Mouse (Mus musculus) left cerebral cortex, adult 2 months (tissue): ENCODE measurements at regions not wholly inside any gene's neighbourhood (a gene's known extent, or its start where the extent isn't known, plus 50 kb on each side); places are given as distances from the start of the nearest gene placed in this dataset.

Experiments used
- DNase-seq, 2 experiments: peaks; one replicate each; pipeline ENCODE4 v3.0.0; 2021 to 2022; ENCODE audit warnings: low spot score in 2 of 2, mixed read lengths in 1 of 2; ENCODE audit errors: extremely low spot score in 1 of 2
- H3K27ac ChIP-seq: fragments of 200-600 bp; 2 replicates; pipeline ENCODE4 v1.8.1; 2022
- H3K4me3 ChIP-seq: fragments of 200-600 bp; 2 replicates; pipeline ENCODE4 v1.8.1; 2022
- CTCF ChIP-seq: fragments of 200-600 bp; IDR thresholded peaks from 2 replicates; pipeline ENCODE4 v1.8.1; 2022; ENCODE audit warnings: antibody characterized with exemption, mild to moderate bottlenecking, moderate library complexity
- intact Hi-C: fragments of 180-260 bp; cut with DNase I; formaldehyde crosslinking; loops from one replicate; pipeline ENCODE4 v1.15.1; 2025

- Histone ChIP-seq H3K4me3 (no peak overlapping the region), H3K27ac (no peak overlapping the region)
- no peak for DNase-seq
- no peak for TF ChIP-seq CTCF
- intact Hi-C loops, result no loop called here
Measured at GRCm38 (mm10) chr12:107127591-107127990, 360.8 kb upstream of the 3110018I06Rik start.

- TF ChIP-seq CTCF, result no peak
- intact Hi-C loops, result no loop called here
Measured at GRCm38 (mm10) chr12:107129232-107129631, 359.2 kb upstream of the 3110018I06Rik start.

DNA sequence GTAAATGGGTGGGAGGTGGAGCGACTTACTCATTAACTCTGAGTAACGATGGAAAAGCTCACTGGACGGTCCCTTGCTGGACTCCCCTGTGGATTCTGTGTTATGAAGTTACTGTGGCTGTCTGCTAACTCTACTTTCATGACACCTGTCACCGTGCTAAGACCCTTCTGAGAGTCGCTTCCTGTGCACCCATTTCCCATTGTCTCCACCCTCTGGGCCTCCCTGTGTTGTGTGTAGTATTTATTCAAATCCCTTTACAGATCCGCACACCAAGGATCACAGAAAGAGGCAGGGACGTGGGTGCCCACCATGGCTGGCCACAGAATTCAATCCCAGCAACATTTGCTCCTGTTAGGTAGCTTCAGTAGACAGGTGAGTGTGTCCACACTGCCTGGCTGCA, 357.1 kb upstream of the 3110018I06Rik start:
- no peak for DNase-seq
- no peak overlapping the region for H3K27ac ChIP-seq
- intact Hi-C loops, result no loop called here
- TF ChIP-seq CTCF, result no peak
- H3K4me3 ChIP-seq, result no peak overlapping the region

More at GRCm38 (mm10) chr12:107129232-107129631, 359.2 kb upstream of the 3110018I06Rik start:
- Histone ChIP-seq H3K27ac (no peak overlapping the region), H3K4me3 (no peak overlapping the region)
- no peak for DNase-seq

- intact Hi-C loops, result no loop called here
- TF ChIP-seq CTCF, result no peak
- DNase-seq, result no peak
- Histone ChIP-seq H3K27ac (no peak overlapping the region), H3K4me3 (no peak overlapping the region)
Measured at GRCm38 (mm10) chr12:107131841-107132240, 356.6 kb upstream of the 3110018I06Rik start.

- no peak overlapping the region for H3K27ac ChIP-seq
- no peak for DNase-seq
- TF ChIP-seq CTCF, result no peak
- intact Hi-C loops, result no loop called here
- H3K4me3 ChIP-seq, result no peak overlapping the region
Measured at GRCm38 (mm10) chr12:107132501-107132900, 355.9 kb upstream of the 3110018I06Rik start.

DNA sequence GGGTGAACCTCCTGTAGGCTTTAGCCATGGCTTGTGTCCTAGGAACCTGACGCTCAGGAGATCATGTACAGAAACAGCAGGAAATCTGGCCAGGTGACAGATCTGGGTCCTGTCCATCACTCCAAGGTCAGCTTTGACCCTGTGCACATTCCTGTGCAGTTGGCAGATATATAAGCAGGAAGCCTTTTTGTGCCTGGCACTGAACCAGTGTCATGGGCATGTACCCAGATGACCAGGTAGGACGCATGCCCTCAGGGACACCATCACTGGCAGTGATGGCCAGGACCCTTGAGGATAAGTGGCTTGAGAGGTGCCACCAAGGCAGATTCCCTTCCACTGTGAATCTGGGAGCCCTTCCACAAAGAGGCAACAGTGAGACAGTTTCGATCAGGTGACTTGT, 354.1 kb upstream of the 3110018I06Rik start:
- DNase-seq, result no peak
- no peak overlapping the region for H3K4me3 ChIP-seq
- no peak for TF ChIP-seq CTCF
- intact Hi-C loops, result no loop called here
- H3K27ac ChIP-seq, result no peak overlapping the region

GRCm38 (mm10) chr12:107138677-107139400, 349.6 kb upstream of the 3110018I06Rik start:
- intact Hi-C loops, result no loop called here
- Histone ChIP-seq H3K4me3 (no peak overlapping the region), H3K27ac (no peak overlapping the region)
- DNase-seq, result no peak
- TF ChIP-seq CTCF, result no peak

DNA sequence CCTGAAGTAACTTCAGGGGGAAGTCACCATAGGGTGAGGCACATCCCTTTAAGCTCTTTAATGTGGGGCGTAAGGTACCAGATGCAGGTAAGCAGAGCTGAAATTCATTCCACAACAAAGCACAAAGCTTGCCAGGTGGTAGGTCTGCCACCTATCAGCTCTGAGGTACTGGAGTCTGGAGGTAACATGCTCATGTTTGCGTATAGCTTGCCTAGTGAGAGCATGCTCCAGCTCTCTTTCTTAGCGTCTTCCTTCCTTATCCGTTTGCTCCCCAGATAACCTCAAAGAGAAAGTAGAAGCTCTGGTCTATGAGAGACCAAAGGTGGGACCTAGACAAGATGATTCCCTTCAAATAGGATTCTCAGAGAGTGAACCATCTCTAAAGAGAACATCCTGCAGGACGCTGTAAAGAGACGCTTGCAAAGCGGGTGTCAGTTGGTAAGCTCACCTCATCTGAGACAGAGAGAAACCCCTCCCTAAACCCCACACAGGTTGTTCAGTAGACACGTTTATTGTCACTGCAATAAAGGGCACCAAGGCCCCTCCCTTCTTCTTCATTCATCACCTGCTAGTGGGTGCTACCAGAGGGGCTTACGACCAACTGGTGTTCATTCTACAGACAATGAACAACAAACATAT, 347.4 kb upstream of the 3110018I06Rik start:
- Histone ChIP-seq H3K4me3 (no peak overlapping the region), H3K27ac (no peak overlapping the region)
- no peak for DNase-seq
- intact Hi-C loops, result no loop called here
- no peak for TF ChIP-seq CTCF

DNA sequence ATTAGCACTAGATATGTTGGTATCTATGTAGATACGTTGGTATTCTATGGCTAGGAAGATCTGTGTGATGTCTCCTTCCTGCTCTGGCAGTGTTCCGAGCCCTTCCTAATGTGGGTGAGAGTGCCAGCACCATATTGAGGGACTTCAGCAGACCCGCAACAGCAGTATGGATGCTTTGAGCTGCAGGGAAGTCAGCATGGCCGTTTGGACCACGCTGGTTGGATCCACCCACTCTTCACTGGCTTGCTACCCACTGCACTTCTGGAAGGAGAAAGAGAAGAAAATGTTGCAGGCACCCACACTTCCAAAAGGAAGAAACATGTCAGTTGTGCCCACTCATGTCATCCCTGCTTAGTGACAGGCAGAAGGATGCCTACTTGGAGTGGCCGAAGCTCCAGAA, 346.2 kb upstream of the 3110018I06Rik start:
- no peak for TF ChIP-seq CTCF
- intact Hi-C loops, result loop anchor here (2.0 kb wide), 1 partner anchor 203 kb away; no protein-coding TSS in a partner anchor
- peak; percentile 41 to 53 for DNase-seq
- Histone ChIP-seq H3K4me3 (no peak overlapping the region), H3K27ac (no peak overlapping the region)

DNA sequence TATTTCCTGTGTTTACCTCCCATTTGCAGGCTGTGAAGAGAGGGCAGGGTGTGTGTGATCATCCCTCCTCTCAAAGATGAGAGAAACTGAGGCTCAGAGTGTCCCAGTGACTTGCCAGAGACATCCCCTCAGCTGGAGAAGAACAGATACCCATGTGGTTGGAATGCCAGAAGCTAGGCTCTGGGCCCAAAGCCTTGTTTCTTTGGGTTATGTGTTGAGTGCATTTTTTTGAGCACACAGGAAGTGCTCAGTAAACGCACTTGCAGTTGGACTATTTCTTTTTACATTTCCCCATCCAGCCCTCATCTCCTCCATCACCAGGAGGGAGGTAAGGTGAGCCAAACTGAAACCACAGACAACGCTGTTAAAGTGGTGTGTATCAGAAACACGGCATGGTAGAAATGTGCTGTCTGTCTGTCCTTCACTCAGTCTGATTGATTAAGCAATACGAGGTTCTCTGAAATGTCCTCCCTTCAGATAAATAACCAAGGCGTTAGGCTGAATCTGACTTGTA, 341.8 kb upstream of the 3110018I06Rik start:
- Histone ChIP-seq H3K27ac (no peak overlapping the region), H3K4me3 (no peak overlapping the region)
- DNase-seq, result no peak
- intact Hi-C loops, result no loop called here
- no peak for TF ChIP-seq CTCF

DNA sequence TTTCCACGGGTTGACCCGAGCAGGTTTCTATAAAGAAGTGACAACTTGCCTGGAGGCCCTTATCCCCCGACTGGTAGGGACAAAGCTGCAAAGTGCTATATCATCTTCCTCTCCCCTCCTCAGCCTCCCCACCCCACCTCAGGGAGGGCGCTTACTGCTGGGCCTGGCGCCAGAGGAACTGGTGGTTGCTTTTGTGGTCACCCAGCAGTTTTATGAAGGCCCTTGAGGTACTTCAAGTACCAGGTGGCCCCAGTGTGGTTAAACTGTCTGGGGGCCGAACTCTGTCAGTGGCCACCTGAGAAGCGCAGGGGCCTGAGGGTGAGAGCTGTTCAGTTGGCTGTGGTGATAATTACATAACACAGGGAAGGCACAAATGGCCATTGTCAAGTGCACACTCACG, 340.0 kb upstream of the 3110018I06Rik start:
- Histone ChIP-seq H3K4me3 (no peak overlapping the region), H3K27ac (no peak overlapping the region)
- TF ChIP-seq CTCF, result no peak
- no peak for DNase-seq
- intact Hi-C loops, result no loop called here

DNA sequence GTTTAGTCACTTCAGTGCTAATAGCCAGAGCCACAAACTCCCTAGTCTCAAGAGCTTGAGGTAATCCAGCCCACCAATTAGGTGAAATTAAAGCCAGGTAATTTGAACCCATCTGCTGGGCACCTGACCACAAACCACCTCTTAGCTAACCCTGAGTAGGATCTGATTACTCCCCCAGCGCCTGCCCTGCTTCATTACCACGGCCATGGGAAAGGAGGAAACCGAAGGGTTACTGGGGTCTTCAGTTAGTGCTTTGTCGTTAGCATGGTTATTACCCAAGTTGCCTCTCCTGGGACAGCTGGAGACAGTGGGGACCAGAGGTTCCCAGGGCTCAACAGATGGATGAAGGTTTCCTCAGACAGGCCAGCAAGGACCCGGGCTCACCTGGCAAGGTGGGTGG, 337.3 kb upstream of the 3110018I06Rik start:
- no peak overlapping the region for H3K4me3 ChIP-seq
- DNase-seq, result no peak
- no peak overlapping the region for H3K27ac ChIP-seq
- no peak for TF ChIP-seq CTCF
- intact Hi-C loops, result no loop called here
